Mouse (Mus musculus) neural tube, embryonic 13.5 days (tissue): Measurements from ENCODE around the gene Kif5c. TPM values are rescaled to one million over a fixed set of nuclear protein-coding genes. Genes with fewer than 3 reads are reported as not detected.

Experiments used
- ATAC-seq: fragments of 200-750 bp; cut with Nextera tagmentation; 2 replicates; pipeline ENCODE4 v1.8.0; 2017; ENCODE audit warnings: low read depth, mild to moderate bottlenecking, moderate TSS enrichment, moderate library complexity
- H3K27ac ChIP-seq: fragments of 300-500 bp; sonication (generic); replicated peaks from 2 replicates; pipeline ENCODE4 v1.5.1; 2015; ENCODE audit warnings: moderate library complexity, mild to moderate bottlenecking, inconsistent platforms
- H3K27me3 ChIP-seq: fragments of 300-500 bp; sonication (generic); 2 replicates; pipeline ENCODE4 v1.6.1; 2015; ENCODE audit warnings: mild to moderate bottlenecking, inconsistent platforms
- H3K36me3 ChIP-seq: fragments of 300-500 bp; sonication (generic); 2 replicates; pipeline ENCODE4 v1.6.1; 2015; ENCODE audit warnings: mild to moderate bottlenecking, inconsistent platforms
- H3K4me1 ChIP-seq: fragments of 300-500 bp; sonication (generic); replicated peaks from 2 replicates; pipeline ENCODE4 v1.6.1; 2015; ENCODE audit warnings: inconsistent platforms
- H3K4me2 ChIP-seq: fragments of 300-500 bp; sonication (generic); 2 replicates; pipeline ENCODE4 v1.6.1; 2015; ENCODE audit warnings: inconsistent platforms, mild to moderate bottlenecking, moderate library complexity
- H3K4me3 ChIP-seq: fragments of 300-500 bp; sonication (generic); 2 replicates; pipeline ENCODE4 v1.5.1; 2015; ENCODE audit warnings: mild to moderate bottlenecking, inconsistent platforms
- H3K9ac ChIP-seq: fragments of 300-500 bp; sonication (generic); 2 replicates; pipeline ENCODE4 v1.6.1; 2015; ENCODE audit warnings: moderate library complexity, mild to moderate bottlenecking, inconsistent platforms
- H3K9me3 ChIP-seq: fragments of 300-500 bp; sonication (generic); 2 replicates; pipeline ENCODE4 v1.6.1; 2016; ENCODE audit warnings: inconsistent platforms
- WGBS: fragments of 180-500 bp; shearing (Covaris S2); methylation state at CpG from one replicate; pipeline ENCODE4 v1.1.7; 2015; 5-methylcytosine and 5-hydroxymethylcytosine counted together
- polyA plus RNA-seq: library from polyadenylated mRNA; unstranded; fragments of >200 nt; fragmentation: Nextera tagmentation; extraction: Ambion mirVana; gene quantifications from 2 replicates; pipeline ENCODE4 v1.2.1, GENCODE M21; 2015

Gene Kif5c
- polyA plus RNA-seq, 1 experiment from 2014 or later: 181 TPM

GRCm38 (mm10) chr2:49592926-49593325 lies 26.2 kb upstream of the Kif5c start:
- H3K4me1 ChIP-seq: no peaks in the 10 kb centered on the region
- H3K9me3 ChIP-seq: no peaks in the 10 kb centered on the region
- no peak overlapping the region for H3K4me2 ChIP-seq
- no peak overlapping the region for H3K4me3 ChIP-seq
- H3K9ac ChIP-seq: no peak overlapping the region
- no peaks in the 10 kb centered on the region for H3K36me3 ChIP-seq
- H3K27ac ChIP-seq: no peak overlapping the region
- no peaks in the 10 kb centered on the region for H3K27me3 ChIP-seq
- no peak for ATAC-seq

DNA sequence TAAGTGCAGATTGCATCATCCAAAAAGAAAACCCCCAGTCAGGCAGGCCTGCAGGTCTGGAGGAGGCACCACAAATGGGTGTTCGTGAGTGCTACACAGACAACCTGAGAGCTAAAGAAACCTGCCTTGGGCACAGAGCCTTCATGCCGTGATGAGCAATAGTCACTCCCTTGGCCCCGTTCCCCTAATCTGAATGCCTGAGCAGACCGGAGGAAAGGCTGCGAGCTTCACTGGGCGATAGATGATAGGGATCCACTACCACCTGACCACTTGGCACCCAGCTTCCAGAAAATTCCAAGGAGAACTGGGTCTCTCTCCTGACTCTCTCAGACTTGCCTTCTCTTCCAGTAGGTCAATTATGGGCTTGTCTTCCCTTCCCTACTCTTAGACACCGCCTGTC lies 24.2 kb upstream of the Kif5c start:
- no peaks in the 10 kb centered on the region for H3K9me3 ChIP-seq
- H3K27ac ChIP-seq: no peak overlapping the region
- no peaks in the 10 kb centered on the region for H3K27me3 ChIP-seq
- H3K4me2 ChIP-seq: no peak overlapping the region
- 93% methylated on average over 7 of the region's 7 CpGs for WGBS
- no peak for ATAC-seq
- H3K4me3 ChIP-seq: no peak overlapping the region
- H3K36me3 ChIP-seq: no peaks in the 10 kb centered on the region
- H3K9ac ChIP-seq: no peak overlapping the region
- H3K4me1 ChIP-seq: peaks cover 2% of the 10 kb centered on the region

DNA sequence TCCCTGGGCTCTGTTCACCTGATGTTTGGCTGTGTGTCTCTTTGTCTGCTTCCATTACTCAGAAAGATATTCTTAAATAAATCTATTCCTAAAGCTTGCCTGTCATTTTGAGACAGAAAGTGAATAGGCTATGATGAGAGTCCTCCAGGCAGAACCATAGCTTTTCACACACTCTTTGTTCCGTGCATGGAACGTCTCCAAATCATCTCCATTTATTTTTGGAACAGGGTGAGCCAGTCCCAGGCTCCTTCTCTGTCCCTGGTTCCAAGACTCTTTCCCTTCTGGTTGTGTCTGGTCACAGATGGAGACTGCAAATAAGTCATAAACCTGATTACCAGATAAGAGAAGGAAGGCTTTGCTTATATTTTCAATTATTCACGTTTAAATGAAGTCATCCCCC lies 22.8 kb upstream of the Kif5c start:
- ATAC-seq: no peak
- H3K9me3 ChIP-seq: no peaks in the 10 kb centered on the region
- H3K27ac ChIP-seq: no peak overlapping the region
- no peak overlapping the region for H3K4me3 ChIP-seq
- H3K36me3 ChIP-seq: no peaks in the 10 kb centered on the region
- 84% methylated on average over 3 of the region's 3 CpGs for WGBS
- H3K9ac ChIP-seq: no peak overlapping the region
- H3K27me3 ChIP-seq: no peaks in the 10 kb centered on the region
- no peak overlapping the region for H3K4me2 ChIP-seq
- H3K4me1 ChIP-seq: peaks cover 9% of the 10 kb centered on the region

DNA sequence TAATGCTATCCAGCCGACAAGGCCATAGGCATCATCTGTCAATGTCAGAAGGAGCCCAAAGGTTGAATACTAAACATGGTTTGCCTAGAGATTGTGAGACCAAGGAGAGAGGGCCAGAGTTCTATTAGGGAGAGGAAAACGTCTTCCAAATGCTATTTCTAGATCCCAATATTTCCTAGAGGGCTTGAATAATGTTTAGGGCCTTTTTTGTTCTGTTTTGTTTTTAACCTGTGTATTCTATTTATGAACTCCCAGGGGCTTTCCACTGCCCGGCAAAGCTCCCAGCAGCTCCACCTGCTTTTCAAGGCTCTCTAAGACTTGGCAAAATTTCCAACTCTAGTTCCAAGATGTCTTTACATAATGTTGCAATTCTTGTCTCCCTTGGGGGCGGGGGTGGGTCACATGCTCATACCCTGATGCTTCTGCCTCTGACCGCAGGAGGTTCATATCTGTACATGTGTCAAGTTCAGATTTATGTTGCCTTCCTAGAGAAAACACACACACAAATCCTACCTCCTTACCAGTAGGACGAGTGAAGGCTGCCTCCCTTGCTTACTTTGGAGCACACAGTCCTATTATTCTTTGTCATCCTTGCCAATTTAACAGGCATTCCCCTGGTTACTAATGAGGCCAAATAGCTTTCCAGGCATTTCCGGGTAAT lies 18.9 kb upstream of the Kif5c start:
- 0 out of 2 replicates have a peak overlapping the region, but pooled peaks have one; percentile 30 for H3K27ac ChIP-seq
- H3K9me3 ChIP-seq: no peaks in the 10 kb centered on the region
- 29% methylated on average over 7 of the region's 7 CpGs for WGBS
- H3K4me1 ChIP-seq: peaks cover 9% of the 10 kb centered on the region
- no peak overlapping the region for H3K4me2 ChIP-seq
- H3K36me3 ChIP-seq: no peaks in the 10 kb centered on the region
- ATAC-seq: peak; percentile 69; the same call in 1 of the 2 replicates
- H3K27me3 ChIP-seq: no peaks in the 10 kb centered on the region
- no peak overlapping the region for H3K9ac ChIP-seq
- no peak overlapping the region for H3K4me3 ChIP-seq

DNA sequence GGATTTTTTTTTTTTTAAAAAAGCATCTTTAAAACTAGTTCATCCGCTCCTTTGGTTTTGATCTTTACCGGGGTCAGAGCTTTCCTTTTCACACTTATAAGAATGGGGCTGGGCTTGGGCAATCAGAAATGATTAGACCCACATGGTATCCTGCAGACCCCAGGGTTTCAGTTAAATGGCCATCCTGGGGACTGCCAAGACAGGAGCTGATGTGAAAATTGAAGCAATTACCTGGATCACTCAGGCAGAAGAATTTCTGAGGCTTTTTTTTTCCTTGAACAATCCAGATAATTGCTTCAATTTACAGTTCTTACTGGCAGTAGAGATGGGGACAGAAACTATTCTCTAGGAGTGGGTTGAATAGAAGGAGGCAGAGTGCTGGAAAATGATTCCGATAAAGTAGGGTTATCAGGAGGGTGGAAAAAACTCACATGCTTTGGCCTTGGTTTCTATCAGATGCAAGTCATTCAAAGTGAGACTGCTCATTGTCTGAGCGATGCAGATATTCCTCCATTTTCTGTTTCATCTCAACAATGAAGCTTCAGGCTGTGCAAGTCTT lies 16.2 kb upstream of the Kif5c start:
- 77% methylated on average over 4 of the region's 4 CpGs for WGBS
- Histone ChIP-seq H3K4me2 (no peak overlapping the region), H3K4me1 (peaks cover 9% of the 10 kb centered on the region), H3K9ac (no peak overlapping the region), H3K36me3 (no peaks in the 10 kb centered on the region), H3K27me3 (no peaks in the 10 kb centered on the region), H3K9me3 (no peaks in the 10 kb centered on the region), H3K4me3 (no peak overlapping the region), H3K27ac (no peak overlapping the region)
- no peak for ATAC-seq

DNA sequence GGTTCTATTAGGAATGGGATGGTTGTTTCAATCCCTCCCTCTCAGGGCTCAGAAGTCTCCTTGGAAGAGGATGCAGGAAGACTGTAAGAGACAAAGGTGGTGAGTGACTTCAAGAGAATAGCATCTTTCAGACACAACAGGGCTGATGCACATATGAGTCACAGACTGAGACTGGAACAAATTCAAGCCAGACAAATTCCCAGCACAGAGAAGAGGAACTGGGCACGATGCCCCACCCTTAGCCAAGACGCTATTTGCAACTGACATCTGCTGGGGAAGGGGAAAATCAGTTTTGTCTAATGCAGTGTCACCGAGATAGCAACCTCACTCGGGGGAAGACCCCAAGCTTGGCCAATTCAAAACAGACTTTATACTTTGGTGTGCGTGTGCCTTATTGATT lies 9.5 kb upstream of the Kif5c start:
- H3K4me2 ChIP-seq: no peak overlapping the region
- H3K9ac ChIP-seq: no peak overlapping the region
- H3K27me3 ChIP-seq: no peaks in the 10 kb centered on the region
- WGBS: 82% methylated on average over 5 of the region's 5 CpGs
- H3K36me3 ChIP-seq: no peaks in the 10 kb centered on the region
- H3K4me3 ChIP-seq: no peak overlapping the region
- H3K27ac ChIP-seq: no peak overlapping the region
- H3K9me3 ChIP-seq: no peaks in the 10 kb centered on the region
- no peaks in the 10 kb centered on the region for H3K4me1 ChIP-seq
- ATAC-seq: no peak

DNA sequence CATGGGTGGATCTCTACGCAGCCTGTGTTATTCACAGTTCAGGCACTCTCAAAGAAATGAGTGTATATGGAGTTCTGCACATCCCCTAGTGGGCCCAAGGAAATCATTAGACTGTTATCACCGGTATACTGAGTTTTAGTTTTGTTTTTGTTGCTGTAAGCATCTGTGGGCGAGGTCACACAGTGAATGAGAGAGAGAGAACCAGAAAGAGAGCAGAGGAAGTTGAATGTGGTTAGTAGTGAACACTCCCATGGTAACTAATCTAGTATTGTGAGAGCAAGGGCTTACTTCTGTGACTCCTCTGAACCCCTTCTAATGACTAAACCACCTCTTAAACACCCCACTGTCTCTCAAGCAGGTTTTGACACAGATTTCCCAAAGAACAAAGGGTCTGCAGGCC lies 2.3 kb upstream of the Kif5c start:
- 79% methylated on average over 3 of the region's 3 CpGs for WGBS
- Histone ChIP-seq H3K9ac (no peak overlapping the region), H3K4me3 (no peak overlapping the region), H3K9me3 (no peaks in the 10 kb centered on the region), H3K27me3 (no peaks in the 10 kb centered on the region), H3K27ac (no peak overlapping the region), H3K36me3 (no peaks in the 10 kb centered on the region), H3K4me2 (no peak overlapping the region), H3K4me1 (peaks cover 11% of the 10 kb centered on the region)
- no peak for ATAC-seq

DNA sequence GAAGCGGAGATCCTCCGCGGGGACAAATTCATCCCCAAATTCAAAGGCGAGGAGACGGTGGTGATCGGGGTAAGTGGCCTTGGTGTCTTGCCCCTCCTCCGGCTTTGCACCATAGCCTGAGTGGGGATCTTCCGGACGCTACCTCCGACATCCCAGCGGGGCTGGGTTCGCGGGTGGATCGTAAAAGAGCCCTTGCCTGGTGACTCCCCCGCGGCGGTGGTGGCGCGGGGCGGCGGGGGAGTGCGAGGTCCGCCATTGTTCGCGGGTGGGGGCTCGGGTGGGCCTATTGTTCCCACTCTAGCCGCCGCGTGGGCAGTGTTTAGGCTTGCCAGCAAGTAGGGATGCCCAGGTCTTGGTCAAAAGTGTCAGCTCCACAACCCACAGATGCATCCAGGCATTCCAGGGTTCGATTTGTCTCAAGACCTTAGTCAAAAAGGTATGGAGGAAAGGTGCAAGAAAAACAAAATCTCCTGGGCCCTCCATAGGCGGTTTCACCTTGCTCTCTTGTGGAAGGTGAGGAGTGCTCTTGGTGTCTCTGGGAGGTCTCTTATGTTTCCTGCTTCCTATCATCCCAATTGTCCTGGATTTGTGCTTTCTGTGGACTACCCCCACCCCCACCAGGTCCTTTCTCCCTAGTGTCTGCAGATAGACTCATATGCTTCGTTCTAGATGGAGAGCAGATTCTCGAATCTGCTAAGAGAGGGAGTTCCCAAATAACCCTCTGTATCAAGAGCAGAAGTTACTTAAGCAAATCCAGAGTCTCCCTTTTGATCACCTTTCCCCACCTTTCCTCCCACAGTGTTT lies 823 bp downstream of the Kif5c start:
- peak; percentile 60 for ATAC-seq
- under 1% methylated on average over 33 of the region's 33 CpGs for WGBS

DNA sequence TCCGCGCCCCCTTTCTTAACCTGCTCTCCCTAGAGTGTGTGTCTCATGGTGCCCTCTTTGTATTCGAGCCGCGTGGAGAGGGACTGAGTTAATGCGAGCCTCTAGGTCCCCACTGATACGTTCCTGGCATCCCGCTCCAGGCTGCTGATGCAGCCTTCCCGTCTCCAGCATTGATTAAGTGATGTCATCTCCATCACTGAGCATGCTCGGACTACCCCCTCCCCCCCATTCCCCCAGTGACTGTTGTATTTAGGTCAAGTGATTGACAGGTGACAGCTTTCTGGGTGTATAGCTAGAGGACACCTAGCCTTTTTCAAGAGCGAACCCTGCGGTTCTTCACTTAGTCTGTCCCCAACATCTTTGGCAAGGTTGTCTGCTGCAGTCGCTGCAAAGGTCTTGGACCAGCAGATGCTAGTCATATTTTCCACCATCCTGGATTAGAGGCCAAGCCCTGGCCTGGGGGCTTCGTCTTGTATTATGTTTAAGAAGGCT lies 1.6 kb downstream of the Kif5c start:
- Histone ChIP-seq H3K4me3 (peak overlapping the region; percentile 97), H3K36me3 (peaks cover 20% of the 10 kb centered on the region), H3K4me2 (peak overlapping the region; percentile 58), H3K27ac (peak overlapping the region; percentile 95), H3K9me3 (no peaks in the 10 kb centered on the region), H3K4me1 (peaks cover 22% of the 10 kb centered on the region), H3K9ac (peak overlapping the region; percentile 96), H3K27me3 (no peaks in the 10 kb centered on the region)
- ATAC-seq: peak; percentile 62
- WGBS: 14% methylated on average over 14 of the region's 14 CpGs

More for the DNA sequence above, 823 bp downstream of the Kif5c start:
- peak overlapping the region; percentile 58 for H3K4me2 ChIP-seq
- peaks cover 21% of the 10 kb centered on the region for H3K4me1 ChIP-seq
- peaks cover 20% of the 10 kb centered on the region for H3K36me3 ChIP-seq
- no peaks in the 10 kb centered on the region for H3K27me3 ChIP-seq
- H3K27ac ChIP-seq: peak overlapping the region; percentile 95
- H3K4me3 ChIP-seq: peak overlapping the region; percentile 97
- H3K9ac ChIP-seq: peak overlapping the region; percentile 96
- H3K9me3 ChIP-seq: no peaks in the 10 kb centered on the region

DNA sequence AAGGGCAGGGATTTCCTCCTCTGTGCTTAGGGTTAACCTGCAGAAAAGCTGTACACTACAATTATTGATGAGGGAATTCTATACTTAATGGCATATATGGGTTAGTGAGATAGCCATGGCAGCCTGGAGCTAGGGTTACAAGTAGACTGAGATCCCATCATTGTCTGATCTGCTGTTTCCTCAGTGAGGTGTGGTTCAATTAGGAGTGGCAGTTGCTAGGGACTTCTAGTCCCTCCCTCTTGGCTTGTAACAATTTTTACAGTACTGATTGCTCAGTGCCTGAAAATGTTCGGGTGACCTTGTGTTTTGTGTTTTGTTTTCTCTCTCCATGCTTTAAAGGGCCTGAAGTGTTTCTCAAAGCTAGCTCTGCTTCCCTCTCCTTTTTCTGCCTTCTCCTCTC lies 2.1 kb downstream of the Kif5c start:
- peaks cover 27% of the 10 kb centered on the region for H3K4me1 ChIP-seq
- peaks cover 20% of the 10 kb centered on the region for H3K36me3 ChIP-seq
- WGBS: 36% methylated on average over 1 of the region's 1 CpGs
- H3K9ac ChIP-seq: peak overlapping the region; percentile 96
- no peaks in the 10 kb centered on the region for H3K9me3 ChIP-seq
- H3K4me2 ChIP-seq: peak overlapping the region; percentile 58
- ATAC-seq: no peak
- peak overlapping the region; percentile 95 for H3K27ac ChIP-seq
- peak overlapping the region; percentile 97 for H3K4me3 ChIP-seq
- no peaks in the 10 kb centered on the region for H3K27me3 ChIP-seq

DNA sequence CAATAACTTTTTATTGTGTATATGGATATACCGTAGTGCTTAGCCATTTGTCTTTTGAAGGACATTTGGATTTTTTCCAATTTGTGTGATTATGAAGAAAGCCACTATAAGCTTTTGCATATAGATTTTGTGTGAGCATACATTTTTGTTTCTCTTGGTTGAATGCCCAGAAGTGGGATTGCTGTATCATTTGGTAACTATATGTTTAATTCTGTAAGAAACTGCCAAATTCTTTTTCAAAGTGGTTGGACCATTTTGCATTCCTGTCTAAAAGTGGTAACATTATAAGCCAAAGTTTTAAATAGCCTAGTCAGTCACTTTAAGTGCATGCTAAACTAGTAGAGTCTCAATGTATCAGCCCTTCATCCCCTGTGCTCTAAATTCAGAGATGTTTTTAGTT lies 6.5 kb downstream of the Kif5c start:
- no peaks in the 10 kb centered on the region for H3K27me3 ChIP-seq
- ATAC-seq: no peak
- no peak overlapping the region for H3K9ac ChIP-seq
- H3K4me3 ChIP-seq: no peak overlapping the region
- H3K36me3 ChIP-seq: peaks cover 25% of the 10 kb centered on the region
- no peak overlapping the region for H3K27ac ChIP-seq
- no peak overlapping the region for H3K4me2 ChIP-seq
- WGBS: 92% methylated on average over 1 of the region's 1 CpGs
- H3K4me1 ChIP-seq: peaks cover 59% of the 10 kb centered on the region
- H3K9me3 ChIP-seq: no peaks in the 10 kb centered on the region

DNA sequence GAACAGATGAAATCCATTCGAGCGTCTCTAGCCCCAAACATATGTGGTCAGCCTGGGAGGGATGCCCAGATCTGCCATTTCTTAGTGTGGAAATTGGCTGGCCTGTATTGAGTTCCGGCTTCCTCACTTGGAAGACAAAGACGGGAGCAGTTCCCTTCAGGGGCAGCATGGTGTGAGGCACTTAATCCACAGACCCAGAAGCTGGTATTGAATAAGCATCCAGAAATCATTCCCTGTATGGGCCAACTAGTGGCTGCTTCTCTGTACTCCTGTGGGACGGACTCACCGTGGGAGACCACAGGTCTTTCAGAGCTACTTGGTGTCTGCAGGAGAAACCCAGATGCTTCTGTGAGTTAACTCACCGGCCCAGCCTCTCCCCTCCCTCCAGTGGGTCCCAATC lies 8.5 kb downstream of the Kif5c start:
- no peak for ATAC-seq
- WGBS: 73% methylated on average over 7 of the region's 7 CpGs

More for the DNA sequence above, 8.5 kb downstream of the Kif5c start:
- Histone ChIP-seq H3K27ac (peak overlapping the region; percentile 59; the same call in 1 of the 2 replicates), H3K9ac (no peak overlapping the region), H3K4me2 (no peak overlapping the region), H3K4me3 (no peak overlapping the region), H3K36me3 (peaks cover 19% of the 10 kb centered on the region), H3K4me1 (peaks cover 49% of the 10 kb centered on the region), H3K9me3 (no peaks in the 10 kb centered on the region), H3K27me3 (no peaks in the 10 kb centered on the region)
